Mouse (Mus musculus) hindbrain, embryonic 14.5 days (tissue): ENCODE data around the gene Dpp10. TPM values are rescaled to one million over a fixed set of nuclear protein-coding genes. Genes with fewer than 3 reads are reported as not detected.

Experiments used
- ATAC-seq: fragments of 200-750 bp; cut with Nextera tagmentation; 2 replicates; pipeline ENCODE4 v1.8.0; 2017; ENCODE audit warnings: moderate number of reproducible peaks, mild to moderate bottlenecking, moderate TSS enrichment, moderate library complexity; ENCODE audit not compliant: low FRiP score
- DNase-seq: peaks from one replicate; pipeline ENCODE4 v3.0.0-alpha.2; 2015; ENCODE audit warnings: low spot score
- H3K27ac ChIP-seq: fragments of 300-500 bp; sonication (generic); 2 replicates; pipeline ENCODE4 v1.5.1; 2014; ENCODE audit warnings: mild to moderate bottlenecking, moderate library complexity
- H3K27me3 ChIP-seq: fragments of 300-500 bp; sonication (generic); 2 replicates; pipeline ENCODE4 v1.6.1; 2014; ENCODE audit warnings: mild to moderate bottlenecking, low read length, mixed read lengths; ENCODE audit not compliant: control insufficient read depth, insufficient read depth
- H3K36me3 ChIP-seq: fragments of 300-500 bp; sonication (generic); replicated peaks from 2 replicates; pipeline ENCODE4 v1.6.1; 2014; ENCODE audit not compliant: control insufficient read depth, insufficient read depth
- H3K4me1 ChIP-seq: fragments of 300-500 bp; sonication (generic); replicated peaks from 2 replicates; pipeline ENCODE4 v1.6.1; 2014; ENCODE audit warnings: antibody characterized with exemption, low read length, mixed read lengths; ENCODE audit not compliant: control insufficient read depth, insufficient read depth
- H3K4me2 ChIP-seq: fragments of 300-500 bp; sonication (generic); replicated peaks from 2 replicates; pipeline ENCODE4 v1.6.1; 2014; ENCODE audit warnings: mild to moderate bottlenecking, moderate library complexity
- H3K4me3 ChIP-seq: fragments of 300-500 bp; sonication (generic); replicated peaks from 2 replicates; pipeline ENCODE4 v1.5.1; 2014; ENCODE audit warnings: mild to moderate bottlenecking, low read length
- H3K9ac ChIP-seq: fragments of 300-500 bp; sonication (generic); 2 replicates; pipeline ENCODE4 v1.6.1; 2014
- H3K9me3 ChIP-seq: fragments of 300-500 bp; sonication (generic); 2 replicates; pipeline ENCODE4 v1.6.1; 2016; ENCODE audit warnings: low read length; ENCODE audit not compliant: control insufficient read depth
- WGBS: fragments of 180-500 bp; shearing (Covaris S2); extraction: QIAGEN DNeasy Blood & Tissue Kit; methylation state at CpG from one replicate; pipeline ENCODE4 v1.1.7; 2014; 5-methylcytosine and 5-hydroxymethylcytosine counted together
- polyA plus RNA-seq: library from polyadenylated mRNA; unstranded; fragments of >200 nt; fragmentation: Nextera tagmentation; extraction: Ambion mirVana; gene quantifications from 2 replicates; pipeline ENCODE4 v1.2.1, GENCODE M21; 2014

Dpp10 gene
- polyA plus RNA-seq, 1 experiment from 2014 or later: 32.9 TPM

DNA sequence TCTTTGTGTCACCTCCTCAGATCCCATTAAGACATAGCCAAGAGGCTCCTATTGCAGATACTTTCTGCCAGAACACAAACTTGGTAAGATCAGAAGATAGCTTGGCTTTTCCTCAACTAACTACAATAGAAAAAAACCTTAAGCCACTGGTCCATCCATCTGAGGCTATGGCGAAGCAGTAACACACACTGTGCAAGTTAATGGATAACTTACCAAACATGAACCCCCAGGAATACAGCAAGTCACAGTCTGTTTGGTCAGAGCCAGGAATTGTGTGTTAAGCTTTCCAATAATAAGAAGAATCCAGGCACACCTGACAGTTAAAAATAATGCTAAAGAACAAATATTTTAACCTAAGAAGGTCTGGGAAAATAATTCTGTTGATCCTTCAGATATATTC is 502.9 kb downstream of the Dpp10 start:
- Histone ChIP-seq H3K4me2 (no peak overlapping the region), H3K4me3 (no peak overlapping the region), H3K4me1 (no peaks in the 10 kb centered on the region), H3K9me3 (no peaks in the 10 kb centered on the region), H3K36me3 (no peaks in the 10 kb centered on the region), H3K27ac (no peak overlapping the region), H3K9ac (no peak overlapping the region), H3K27me3 (no peaks in the 10 kb centered on the region)
- DNase-seq: no peak
- 84% methylated on average over 1 of the region's 1 CpGs for WGBS
- ATAC-seq: no peak

DNA sequence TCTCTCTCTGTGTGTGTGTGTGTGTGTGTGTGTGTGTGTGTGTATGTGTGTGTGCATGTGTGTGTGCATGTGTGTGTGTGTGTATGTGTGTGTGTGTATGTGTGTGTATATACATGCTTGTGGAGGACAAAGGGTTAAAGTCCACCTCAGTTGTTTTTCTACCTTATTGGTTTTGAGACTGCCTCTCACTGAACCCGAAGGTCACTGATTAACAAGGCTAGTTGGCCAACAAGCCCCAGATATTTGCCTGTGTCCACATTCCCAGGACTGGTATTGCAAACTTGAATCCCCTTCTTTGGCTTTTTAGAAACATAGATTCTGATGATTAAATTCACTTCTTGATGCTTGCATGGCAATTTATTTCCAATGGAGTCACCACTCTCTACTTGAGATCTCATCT is 577.6 kb downstream of the Dpp10 start:
- H3K4me3 ChIP-seq: no peak overlapping the region
- no peak overlapping the region for H3K4me2 ChIP-seq
- H3K27me3 ChIP-seq: no peaks in the 10 kb centered on the region
- no peaks in the 10 kb centered on the region for H3K36me3 ChIP-seq
- DNase-seq (no peak), ATAC-seq (no peak)
- H3K9me3 ChIP-seq: no peaks in the 10 kb centered on the region
- H3K27ac ChIP-seq: no peak overlapping the region
- 75% methylated on average over 1 of the region's 1 CpGs for WGBS
- no peaks in the 10 kb centered on the region for H3K4me1 ChIP-seq
- no peak overlapping the region for H3K9ac ChIP-seq

DNA sequence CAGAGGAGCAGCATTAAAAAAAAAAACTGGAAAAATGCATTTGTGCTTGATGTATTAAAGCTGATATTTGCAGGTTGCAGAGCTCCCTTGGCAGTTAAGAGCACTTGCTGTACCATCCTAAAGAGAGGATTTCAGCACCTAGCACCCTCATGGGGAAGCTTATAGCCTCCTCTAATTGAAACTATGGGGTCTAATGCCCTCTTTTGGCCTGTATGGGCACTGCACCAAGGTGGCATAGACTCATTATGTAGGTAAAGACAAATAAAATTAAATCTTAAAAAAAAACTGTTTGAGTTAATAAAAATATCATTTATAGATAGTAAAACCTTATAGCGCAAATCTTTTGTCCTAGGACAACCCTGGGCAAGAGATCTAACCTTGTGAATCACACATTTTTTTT is 631.2 kb downstream of the Dpp10 start:
- no peak for DNase-seq
- Histone ChIP-seq H3K27ac (no peak overlapping the region), H3K27me3 (no peaks in the 10 kb centered on the region), H3K9me3 (no peaks in the 10 kb centered on the region), H3K4me1 (no peaks in the 10 kb centered on the region), H3K4me3 (no peak overlapping the region), H3K36me3 (no peaks in the 10 kb centered on the region), H3K4me2 (no peak overlapping the region), H3K9ac (no peak overlapping the region)
- ATAC-seq: no peak
- 62% methylated on average over 1 of the region's 1 CpGs for WGBS

DNA sequence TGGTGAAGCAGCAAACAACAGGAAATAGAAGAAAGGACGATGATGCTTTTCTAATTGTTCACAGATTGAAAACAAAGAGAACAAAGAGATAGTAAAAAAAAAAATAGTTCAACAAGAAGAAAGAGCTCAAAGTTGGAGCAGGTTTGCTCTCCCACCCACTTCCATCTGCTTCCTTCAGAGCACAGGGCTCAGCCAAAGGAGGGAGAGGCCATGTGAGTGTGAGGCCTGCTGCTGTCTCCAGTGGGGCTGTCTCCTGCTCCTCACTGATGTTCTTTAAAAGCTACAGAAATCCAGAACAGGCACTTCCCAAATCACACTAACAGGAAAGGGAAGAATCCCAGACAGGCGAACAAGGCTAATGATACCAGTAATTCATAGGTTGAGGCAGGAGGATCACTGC is 694.1 kb downstream of the Dpp10 start:
- Histone ChIP-seq H3K9ac (no peak overlapping the region), H3K4me1 (no peaks in the 10 kb centered on the region), H3K27me3 (no peaks in the 10 kb centered on the region), H3K27ac (no peak overlapping the region), H3K36me3 (no peaks in the 10 kb centered on the region), H3K9me3 (no peaks in the 10 kb centered on the region), H3K4me2 (no peak overlapping the region), H3K4me3 (no peak overlapping the region)
- ATAC-seq (no peak), DNase-seq (no peak)
- WGBS: 71% methylated on average over 2 of the region's 2 CpGs

DNA sequence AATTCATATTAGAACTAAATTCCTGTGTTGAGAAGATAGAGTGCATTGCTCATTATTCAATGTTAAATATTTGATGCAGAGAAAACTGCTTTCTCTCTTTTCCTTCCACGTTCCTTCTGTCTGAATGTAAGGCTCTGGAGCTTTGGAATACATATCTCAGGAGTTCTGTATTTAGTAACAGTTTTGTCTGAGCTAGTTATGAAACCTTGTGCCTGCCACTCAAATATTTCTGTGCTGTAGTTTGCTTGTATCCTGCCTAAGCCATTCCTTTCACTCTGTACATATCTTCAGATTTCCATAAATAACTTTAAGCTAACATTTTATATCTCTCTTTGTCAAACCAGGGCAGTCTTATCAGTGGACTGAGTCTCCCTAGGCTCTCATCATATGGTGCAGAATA is 707.5 kb downstream of the Dpp10 start:
- Histone ChIP-seq H3K9me3 (no peaks in the 10 kb centered on the region), H3K27me3 (no peaks in the 10 kb centered on the region), H3K4me2 (no peak overlapping the region), H3K4me3 (no peak overlapping the region), H3K4me1 (no peaks in the 10 kb centered on the region), H3K36me3 (no peaks in the 10 kb centered on the region), H3K27ac (no peak overlapping the region), H3K9ac (no peak overlapping the region)
- WGBS: 73% methylated on average over 1 of the region's 1 CpGs
- DNase-seq (no peak), ATAC-seq (no peak)

DNA sequence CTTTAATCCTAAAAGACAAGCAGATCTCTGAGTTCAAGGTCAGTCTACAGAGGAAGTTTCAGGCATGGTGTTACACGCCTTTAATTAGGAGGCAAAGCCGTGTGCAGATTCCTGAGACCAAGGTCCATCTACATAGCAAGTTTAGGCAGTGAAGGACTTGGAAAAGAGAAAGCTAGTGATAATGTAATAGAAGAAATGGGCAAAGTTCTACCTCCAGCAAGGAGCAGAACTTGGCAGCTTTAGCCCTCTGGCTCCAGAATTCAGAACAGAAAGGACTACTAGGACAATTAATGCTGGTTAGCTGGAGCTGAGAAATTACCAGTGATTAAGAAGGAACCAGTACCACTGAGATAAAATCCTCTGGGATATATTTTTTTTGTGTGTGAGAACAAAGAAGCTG is 728.5 kb downstream of the Dpp10 start:
- DNase-seq: no peak
- Histone ChIP-seq H3K4me2 (no peak overlapping the region), H3K27me3 (no peaks in the 10 kb centered on the region), H3K9ac (no peak overlapping the region), H3K9me3 (no peaks in the 10 kb centered on the region), H3K4me3 (no peak overlapping the region), H3K27ac (no peak overlapping the region), H3K4me1 (no peaks in the 10 kb centered on the region), H3K36me3 (no peaks in the 10 kb centered on the region)
- ATAC-seq: no peak
- 86% methylated on average over 2 of the region's 2 CpGs for WGBS
